Mouse (Mus musculus) leukemia stem cell, adult 10-12 weeks (primary cell): ENCODE data around the gene Psg26. TPM values are rescaled to one million over a fixed set of nuclear protein-coding genes. Genes with fewer than 3 reads are reported as not detected.

Experiments
- polyA plus RNA-seq: library from polyadenylated mRNA; stranded (reverse); fragments of >175 nt; gene quantifications from 2 replicates; pipeline ENCODE4 v1.2.3, GENCODE M21; 2012; ENCODE audit warnings: low replicate concordance

Gene Psg26
- polyA plus RNA-seq, result not detected in 2 replicates

DNA sequence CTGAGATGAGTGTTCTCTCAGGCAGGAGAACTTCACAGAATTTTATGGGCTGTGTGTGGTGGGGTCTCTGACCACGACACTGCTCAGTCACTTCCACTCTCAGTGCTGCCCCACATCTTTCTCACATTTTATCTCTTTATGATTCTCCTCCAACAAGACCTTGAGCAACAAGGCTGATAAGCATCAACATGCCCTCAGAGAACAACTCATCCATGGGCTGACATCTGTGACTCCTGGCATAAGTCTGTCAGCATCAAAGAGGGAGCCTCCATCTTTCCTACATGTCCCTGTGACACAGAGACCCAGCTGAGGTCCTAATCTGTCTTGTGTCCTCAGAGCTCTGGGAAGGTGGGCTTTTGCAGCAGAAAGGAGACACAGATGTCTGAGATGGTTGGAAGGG lies at the start of gene Psg26:
Gene Psg26, minus strand, starts transcription at position 101 of the 400 bp plus-strand sequence.

DNA sequence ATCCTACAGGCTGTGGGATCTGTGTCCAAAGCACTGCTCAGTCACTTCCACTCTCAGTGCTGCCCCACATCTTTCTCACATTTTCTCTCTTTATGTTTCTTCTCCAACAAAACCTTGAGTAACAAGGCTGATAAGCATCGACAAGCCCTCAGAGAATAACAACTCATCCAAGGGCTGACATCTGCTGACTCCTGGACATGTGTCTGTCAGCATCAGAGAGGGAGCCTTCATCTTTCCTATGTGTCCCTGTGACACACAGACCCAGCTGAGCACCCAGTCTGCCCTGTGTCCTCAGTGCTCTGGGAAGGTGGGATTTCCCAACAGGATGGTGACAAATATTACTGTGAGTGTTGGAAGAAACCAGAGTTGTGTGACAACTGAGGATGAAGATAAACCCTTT lies 48.2 kb upstream of the Psg26 start, which contains the start of gene Psg25:
Gene Psg25, minus strand, starts transcription at position 101 of the 400 bp plus-strand sequence.

GRCm38 (mm10) chr7:18431941-18432340 lies 52.0 kb downstream of the Psg26 start, which contains the start of gene Psg28:
Gene Psg28 (minus strand): TSS chr7:18432041.

Other genes starting within 250 kb of the Psg26 start
- gene Mill1, start 238.8 kb downstream of the Psg26 start, polyA plus RNA-seq, result not detected in 2 replicates
- gene Psg18, start 129.2 kb downstream of the Psg26 start, polyA plus RNA-seq, result not detected in 2 replicates
- gene Psg28, start 52.1 kb downstream of the Psg26 start, polyA plus RNA-seq, result not detected in 2 replicates
- not detected in 2 replicates for gene Psg25, start 48.1 kb upstream of the Psg26 start, polyA plus RNA-seq
- gene Psg27, start 83.1 kb upstream of the Psg26 start, polyA plus RNA-seq, result not detected in 2 replicates
- gene Psg23, start 132.3 kb upstream of the Psg26 start, polyA plus RNA-seq, result 0.12 TPM in 1 of 2 replicates, not detected in the other
- gene Psg21, start 172.5 kb upstream of the Psg26 start, polyA plus RNA-seq, result not detected in 2 replicates
- gene Psg20, start 202.0 kb upstream of the Psg26 start, polyA plus RNA-seq, result not detected in 2 replicates
- gene Psg22, start 233.9 kb upstream of the Psg26 start, polyA plus RNA-seq, result not detected in 2 replicates